Mouse (Mus musculus): ENCODE data around the gene 2810021J22Rik.

- TF ChIP-seq POLR2A (IDR thresholded peaks at IDR 0.05; ENCODE audit: insufficient read depth, low read depth, low read length): peak; percentile 76
- no peak for TF ChIP-seq CTCF (IDR thresholded peaks at IDR 0.05; ENCODE audit: insufficient read depth, low read depth, low read length)
Observed at GRCm38 (mm10) chr11:58903511-58904409, 36.7 kb downstream of the 2810021J22Rik start, which contains the start of gene Zfp39.

Measured in olfactory bulb, adult 2 months (tissue).